8 mouse cellular contexts compared by ENCODE assay signal in the genomic region with DNA sequence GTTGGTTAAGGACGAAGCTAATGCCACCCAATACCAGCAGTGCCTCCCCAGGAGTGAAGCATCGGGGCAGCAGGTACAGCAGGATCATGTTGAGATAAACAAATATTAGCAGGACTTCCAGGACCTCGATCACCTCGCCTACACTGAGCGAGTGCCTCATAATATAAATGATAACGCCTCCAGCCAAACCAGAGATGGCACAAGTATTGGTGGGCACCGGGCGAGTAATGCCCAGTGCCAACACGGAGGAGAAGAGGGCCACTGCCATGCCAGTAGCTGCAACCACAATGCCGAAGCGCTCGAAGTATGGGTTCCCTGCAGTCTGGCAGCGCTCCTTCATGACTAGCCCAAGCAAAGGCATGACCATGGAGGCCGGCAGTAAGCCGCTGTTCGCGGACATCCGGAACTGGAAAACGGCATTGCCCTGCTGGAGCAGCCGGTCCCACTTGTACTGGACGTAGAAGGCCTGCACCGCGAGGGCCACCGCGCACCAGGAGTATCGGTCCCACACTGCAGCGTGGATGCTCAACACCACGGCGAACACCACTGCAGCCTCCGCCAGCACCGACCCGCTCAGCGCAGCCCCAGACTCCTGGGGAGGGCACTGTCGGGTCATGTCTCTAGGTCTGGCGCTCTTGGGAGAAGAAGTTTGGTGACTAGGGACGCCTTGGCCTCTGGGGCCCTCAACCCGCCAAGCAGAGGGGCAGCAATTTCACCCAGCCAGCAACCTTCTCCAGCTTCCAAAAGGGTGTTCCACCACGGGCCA. TPM values are rescaled to one million over a fixed set of nuclear protein-coding genes. Genes with fewer than 3 reads are reported as not detected.
DNase-seq lines count a peak whose midpoint lies in the region; ATAC-seq and TF ChIP-seq lines count a peak whose summit lies in the region.

No protein-coding gene starts in this region.

- ATAC-seq in hindbrain, embryonic 15.5 days (ENCODE audit: low FRiP score, low read depth): peak; percentile 67
- peak; percentile 39; the same call in 1 of the 2 replicates for ATAC-seq in megakaryocyte-erythroid progenitor cell, adult 5-6 weeks (replicated peaks; ENCODE audit: low FRiP score, low TSS enrichment, poor library complexity, severe bottlenecking)

- H3K4me1 ChIP-seq in heart, adult 2 months (ENCODE audit: control insufficient read depth, insufficient read depth, low read length): peaks cover 2% of the 10 kb centered on the region; the same call in 1 of the 2 replicates
- H3K4me1 ChIP-seq in E14TG2a.4 (replicated peaks; ENCODE audit: low read depth, low read length): peaks cover 41% of the 10 kb centered on the region
- H3K4me1 ChIP-seq in embryonic fibroblast, embryonic 13.5 days (ENCODE audit: control insufficient read depth, insufficient read depth, low read length): no peaks in the 10 kb centered on the region
- peaks cover 27% of the 10 kb centered on the region for H3K4me1 ChIP-seq in hindbrain, embryonic 15.5 days (replicated peaks)

- no peak for TF ChIP-seq POLR2A in heart, adult 2 months (IDR thresholded peaks at IDR 0.05; ENCODE audit: insufficient read depth, low read depth, low read length)
- TF ChIP-seq POLR2A in embryonic fibroblast, embryonic 13.5 days (IDR thresholded peaks at IDR 0.05; ENCODE audit: low read depth, low read length): no peak

- peak overlapping the region; percentile 78 for H3K27ac ChIP-seq in heart, adult 2 months
- no peak overlapping the region for H3K27ac ChIP-seq in embryonic fibroblast, embryonic 13.5 days (ENCODE audit: insufficient read depth, low read length)
- H3K27ac ChIP-seq in hindbrain, embryonic 15.5 days (replicated peaks): peak overlapping the region; percentile 70; the same call in 1 of the 2 replicates

- H3K79me2 ChIP-seq in heart, adult 2 months (replicated peaks; ENCODE audit: control insufficient read depth, insufficient read depth, low read length): peaks cover 1% of the 10 kb centered on the region

- no peaks in the 10 kb centered on the region for H3K27me3 ChIP-seq in heart, adult 2 months (ENCODE audit: control insufficient read depth, insufficient read depth, low read length)
- no peaks in the 10 kb centered on the region for H3K27me3 ChIP-seq in E14TG2a.4 (ENCODE audit: insufficient read depth, low read length)
- H3K27me3 ChIP-seq in hindbrain, embryonic 15.5 days: no peaks in the 10 kb centered on the region

- H3K9ac ChIP-seq in heart, adult 2 months (ENCODE audit: low read depth, low read length): peak overlapping the region; percentile 79
- peak overlapping the region; percentile 93 for H3K9ac ChIP-seq in hindbrain, embryonic 15.5 days

- peak overlapping the region; percentile 89 for H3K4me3 ChIP-seq in heart, adult 2 months
- H3K4me3 ChIP-seq in E14TG2a.4 (replicated peaks; ENCODE audit: low read length): peak overlapping the region; percentile 99
- H3K4me3 ChIP-seq in embryonic fibroblast, embryonic 13.5 days (ENCODE audit: insufficient read depth, low read length): peak overlapping the region; percentile 96
- H3K4me3 ChIP-seq in hindbrain, embryonic 15.5 days: peak overlapping the region; percentile 94

- WGBS in heart, adult 2 months: 11% methylated on average over 38 of the region's 38 CpGs
- 16% methylated on average over 38 of the region's 38 CpGs for WGBS in hindbrain, embryonic 15.5 days

- no peak for TF ChIP-seq CTCF in heart, adult 2 months (IDR thresholded peaks at IDR 0.05)
- no peak for TF ChIP-seq CTCF in E14TG2a.4 (conservative IDR thresholded peaks at IDR 0.05; ENCODE audit: low read length)
- no peak for TF ChIP-seq CTCF in embryonic fibroblast, embryonic 13.5 days (IDR thresholded peaks at IDR 0.05; ENCODE audit: borderline replicate concordance, insufficient read depth, low read length)

- no peak for TF ChIP-seq EP300 in heart, adult 2 months (IDR thresholded peaks at IDR 0.05; ENCODE audit: insufficient read depth, low read depth, low read length)

- DNase-seq in heart, adult 2 months: peak in 1 of 2 experiments; percentile 34
- DNase-seq in heart, postnatal 25 days (ENCODE audit: low spot score): no peak
- no peak for DNase-seq in spleen, adult 12 weeks (ENCODE audit: low spot score)
- no peak for DNase-seq in frontal cortex, postnatal 10 days (ENCODE audit: low spot score in 2 of 2)

- H3K4me2 ChIP-seq in hindbrain, embryonic 15.5 days: peak overlapping the region; percentile 81

- no peaks in the 10 kb centered on the region for H3K36me3 ChIP-seq in heart, adult 2 months (ENCODE audit: control insufficient read depth, insufficient read depth, low read length)
- peaks cover 35% of the 10 kb centered on the region for H3K36me3 ChIP-seq in E14TG2a.4 (ENCODE audit: insufficient read depth, low read length)
- peaks cover 4% of the 10 kb centered on the region; the same call in 1 of the 2 replicates for H3K36me3 ChIP-seq in hindbrain, embryonic 15.5 days

- intact Hi-C loops in heart, adult 2 months (cut with DNase I): loop anchor here (5.0 kb wide), 2 partner anchors 113 to 153 kb away; a partner anchor contains a TSS
- intact Hi-C loops in heart, postnatal 25 days (cut with DNase I): no loop called here

- no peaks in the 10 kb centered on the region for H3K9me3 ChIP-seq in E14TG2a.4 (ENCODE audit: low read length)
- no peaks in the 10 kb centered on the region for H3K9me3 ChIP-seq in hindbrain, embryonic 15.5 days

RNA-seq across cellular contexts. Expression of a gene that starts 0.5 kb away (rescaled TPM):
- total RNA-seq in heart, adult 2 months (2021): 10 to 100 TPM; 21.6 to 25.3 TPM
- polyA plus RNA-seq in heart, adult 2 months (2012; rRNA removed): 23.9 and 35.1 TPM in 2 replicates
- total RNA-seq in heart, postnatal 25 days (2021): 10 to 100 TPM; 23.6 to 26.3 TPM
- 20.0 and 20.7 TPM in 2 replicates for polyA plus RNA-seq in embryonic fibroblast, embryonic 13.5 days (2011; ENCODE audit: insufficient read length, low read depth, missing spikeins)
- polyA plus RNA-seq in hindbrain, embryonic 15.5 days (2015; fragmentation: Nextera tagmentation; extraction: Ambion mirVana): 39.1 and 39.7 TPM in 2 replicates
- total RNA-seq in megakaryocyte-erythroid progenitor cell, adult 5-6 weeks (2014; fragmentation: Nextera tagmentation): 8.7 and 10.5 TPM in 2 replicates
- 11.1 and 11.2 TPM in 2 replicates for total RNA-seq in megakaryocyte-erythroid progenitor cell, adult 5-6 weeks (2017)

RNA-seq across cellular contexts. Expression of a gene that starts 0.6 kb away (rescaled TPM):
- 10 to 100 TPM; 15.3 to 16.9 TPM for total RNA-seq in heart, adult 2 months (2021)
- polyA plus RNA-seq in heart, adult 2 months (2012; rRNA removed): 15.3 and 18.4 TPM in 2 replicates
- 10 to 100 TPM; 19.6 to 20.0 TPM for total RNA-seq in heart, postnatal 25 days (2021)
- polyA plus RNA-seq in embryonic fibroblast, embryonic 13.5 days (2011; ENCODE audit: insufficient read length, low read depth, missing spikeins): 49.0 and 53.0 TPM in 2 replicates
- 15.7 and 20.9 TPM in 2 replicates for polyA plus RNA-seq in hindbrain, embryonic 15.5 days (2015; fragmentation: Nextera tagmentation; extraction: Ambion mirVana)
- 59.3 and 66.6 TPM in 2 replicates for total RNA-seq in megakaryocyte-erythroid progenitor cell, adult 5-6 weeks (2014; fragmentation: Nextera tagmentation)
- 25.8 and 29.8 TPM in 2 replicates for total RNA-seq in megakaryocyte-erythroid progenitor cell, adult 5-6 weeks (2017)

RNA-seq across cellular contexts. Expression of a gene that starts 4.8 kb away (rescaled TPM):
- total RNA-seq in heart, adult 2 months (2021): 1 to 10 TPM; 2.6 to 6.3 TPM
- not detected in 2 replicates for polyA plus RNA-seq in heart, adult 2 months (2012; rRNA removed)
- under 1 TPM in 1 of 2 experiments, not detected in 1; 0.91 TPM for total RNA-seq in heart, postnatal 25 days (2021)
- 37.7 and 57.8 TPM in 2 replicates for polyA plus RNA-seq in embryonic fibroblast, embryonic 13.5 days (2011; ENCODE audit: insufficient read length, low read depth, missing spikeins)
- not detected in 2 replicates for polyA plus RNA-seq in hindbrain, embryonic 15.5 days (2015; fragmentation: Nextera tagmentation; extraction: Ambion mirVana)
- total RNA-seq in megakaryocyte-erythroid progenitor cell, adult 5-6 weeks (2014; fragmentation: Nextera tagmentation): 1.8 and 15.1 TPM in 2 replicates
- total RNA-seq in megakaryocyte-erythroid progenitor cell, adult 5-6 weeks (2017): not detected in 2 replicates

RNA-seq across cellular contexts. Expression of a gene that starts 19.6 kb away (rescaled TPM):
- 100 to 1,000 TPM; 112 to 148 TPM for total RNA-seq in heart, adult 2 months (2021)
- 108 and 180 TPM in 2 replicates for polyA plus RNA-seq in heart, adult 2 months (2012; rRNA removed)
- 100 to 1,000 TPM in 1 of 2 experiments, 10 to 100 TPM in 1; 94.8 to 104 TPM for total RNA-seq in heart, postnatal 25 days (2021)
- 81.8 and 101 TPM in 2 replicates for polyA plus RNA-seq in embryonic fibroblast, embryonic 13.5 days (2011; ENCODE audit: insufficient read length, low read depth, missing spikeins)
- 6.0 and 6.2 TPM in 2 replicates for polyA plus RNA-seq in hindbrain, embryonic 15.5 days (2015; fragmentation: Nextera tagmentation; extraction: Ambion mirVana)
- total RNA-seq in megakaryocyte-erythroid progenitor cell, adult 5-6 weeks (2014; fragmentation: Nextera tagmentation): not detected in 2 replicates
- not detected in 2 replicates for total RNA-seq in megakaryocyte-erythroid progenitor cell, adult 5-6 weeks (2017)

RNA-seq across cellular contexts. Expression of a gene that starts 45.2 kb away (rescaled TPM):
- 1 to 10 TPM; 4.6 to 6.0 TPM for total RNA-seq in heart, adult 2 months (2021)
- polyA plus RNA-seq in heart, adult 2 months (2012; rRNA removed): 7.6 and 14.7 TPM in 2 replicates
- 1 to 10 TPM; 3.7 to 4.4 TPM for total RNA-seq in heart, postnatal 25 days (2021)
- polyA plus RNA-seq in embryonic fibroblast, embryonic 13.5 days (2011; ENCODE audit: insufficient read length, low read depth, missing spikeins): 2.3 and 5.8 TPM in 2 replicates
- 0.18 and 0.26 TPM in 2 replicates for polyA plus RNA-seq in hindbrain, embryonic 15.5 days (2015; fragmentation: Nextera tagmentation; extraction: Ambion mirVana)
- total RNA-seq in megakaryocyte-erythroid progenitor cell, adult 5-6 weeks (2014; fragmentation: Nextera tagmentation): 2.2 TPM in 1 of 2 replicates, not detected in the other
- 0.09 TPM in 1 of 2 replicates, not detected in the other for total RNA-seq in megakaryocyte-erythroid progenitor cell, adult 5-6 weeks (2017)
